Mouse (Mus musculus) bone marrow macrophage, adult 2 months (primary cell): ENCODE measurements around the gene Cfap97d1.

ENCODE experiments used
- CTCF ChIP-seq: IDR thresholded peaks from 2 replicates; pipeline ENCODE4 v1.5.1; 2012; ENCODE audit warnings: low read depth, mild to moderate bottlenecking, low read length, moderate library complexity
- POLR2A ChIP-seq: IDR thresholded peaks from 2 replicates; pipeline ENCODE4 v1.6.1; 2012; ENCODE audit warnings: mild to moderate bottlenecking, low read depth, low read length, borderline replicate concordance

DNA sequence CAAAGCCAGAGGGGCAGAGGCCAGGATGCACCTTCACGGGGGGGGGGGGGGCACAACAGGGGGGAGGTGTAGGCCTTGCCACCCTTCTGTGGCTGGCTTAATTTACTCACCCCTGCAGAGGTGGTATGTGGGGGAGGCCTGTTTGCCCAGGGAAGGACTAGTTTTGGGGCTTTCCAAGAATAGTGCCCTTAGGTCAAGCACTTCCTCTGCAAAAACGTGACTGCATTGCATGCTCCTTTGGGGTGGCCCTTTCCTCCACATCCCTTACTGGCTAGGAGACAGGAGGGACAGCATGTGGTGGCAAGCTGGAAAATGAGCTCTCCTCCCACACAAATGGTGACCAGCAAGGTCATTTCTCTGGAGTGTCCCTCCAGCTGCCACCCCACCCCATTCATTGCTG lies 18.5 kb upstream of the Cfap97d1 start:
- TF ChIP-seq CTCF = no peak
- TF ChIP-seq POLR2A = no peak
